Mouse (Mus musculus): ENCODE data around the gene Coq2. TPM values are rescaled to one million over a fixed set of nuclear protein-coding genes. Genes with fewer than 3 reads are reported as not detected.

Coq2 gene
- polyA plus RNA-seq, 1 experiment from 2014 or later = 13.7 TPM

- Histone ChIP-seq H3K79me2 (ENCODE audit: inconsistent target) (no peaks in the 10 kb centered on the region), H3K36me3 (ENCODE audit: inconsistent target) (no peaks in the 10 kb centered on the region), H3K27ac (no peak overlapping the region), H3K4me3 (ENCODE audit: inconsistent target) (no peak overlapping the region)
- 64% methylated on average over 7 of the region's 8 CpGs for WGBS (ENCODE audit: missing documents)
These were observed 52.9 kb downstream of the Coq2 start for GRCm38 (mm10) chr5:100621876-100622508.

- Histone ChIP-seq H3K4me3 (ENCODE audit: inconsistent target) (no peak overlapping the region), H3K27ac (no peak overlapping the region), H3K79me2 (ENCODE audit: inconsistent target) (no peaks in the 10 kb centered on the region), H3K36me3 (ENCODE audit: inconsistent target) (no peaks in the 10 kb centered on the region)
- 94% methylated on average over 9 of the region's 9 CpGs for WGBS (ENCODE audit: missing documents)
These were observed 54.0 kb downstream of the Coq2 start for GRCm38 (mm10) chr5:100620952-100621351.

GRCm38 (mm10) chr5:100619586-100620275 lies 55.2 kb downstream of the Coq2 start:
- WGBS (ENCODE audit: missing documents) = 94% methylated on average over 15 of the region's 15 CpGs
- no peaks in the 10 kb centered on the region for H3K36me3 ChIP-seq (ENCODE audit: inconsistent target)
- no peak overlapping the region for H3K27ac ChIP-seq
- H3K4me3 ChIP-seq (ENCODE audit: inconsistent target) = no peak overlapping the region
- no peaks in the 10 kb centered on the region for H3K79me2 ChIP-seq (ENCODE audit: inconsistent target)

GRCm38 (mm10) chr5:100613896-100614768 lies 60.8 kb downstream of the Coq2 start:
- WGBS (ENCODE audit: missing documents) = 56% methylated on average over 17 of the region's 17 CpGs
- no peaks in the 10 kb centered on the region for H3K36me3 ChIP-seq (ENCODE audit: inconsistent target)

GRCm38 (mm10) chr5:100607868-100608267 lies 67.1 kb downstream of the Coq2 start:
- Histone ChIP-seq H3K36me3 (ENCODE audit: inconsistent target) (no peaks in the 10 kb centered on the region), H3K4me3 (ENCODE audit: inconsistent target) (no peak overlapping the region), H3K27ac (no peak overlapping the region), H3K79me2 (ENCODE audit: inconsistent target) (no peaks in the 10 kb centered on the region)
- WGBS (ENCODE audit: missing documents) = 67% methylated on average over 9 of the region's 9 CpGs

More at GRCm38 (mm10) chr5:100613896-100614768, 60.8 kb downstream of the Coq2 start:
- Histone ChIP-seq H3K4me3 (ENCODE audit: inconsistent target) (no peak overlapping the region), H3K27ac (no peak overlapping the region), H3K79me2 (ENCODE audit: inconsistent target) (no peaks in the 10 kb centered on the region)

- WGBS (ENCODE audit: missing documents) = 89% methylated on average over 4 of the region's 4 CpGs
- Histone ChIP-seq H3K4me3 (ENCODE audit: inconsistent target) (no peak overlapping the region), H3K36me3 (ENCODE audit: inconsistent target) (no peaks in the 10 kb centered on the region), H3K27ac (no peak overlapping the region), H3K79me2 (ENCODE audit: inconsistent target) (no peaks in the 10 kb centered on the region)
These were observed 67.7 kb downstream of the Coq2 start for GRCm38 (mm10) chr5:100607090-100607762.

- Histone ChIP-seq H3K27ac (no peak overlapping the region), H3K36me3 (ENCODE audit: inconsistent target) (no peaks in the 10 kb centered on the region), H3K79me2 (ENCODE audit: inconsistent target) (no peaks in the 10 kb centered on the region), H3K4me3 (ENCODE audit: inconsistent target) (no peak overlapping the region)
- WGBS (ENCODE audit: missing documents) = 95% methylated on average over 9 of the region's 9 CpGs
These were observed 69.1 kb downstream of the Coq2 start for GRCm38 (mm10) chr5:100605828-100606229.

Other genes starting within 250 kb of the Coq2 start
- 8.7 to 13.7 TPM (median 11.2 TPM) in 3 replicates for gene Lin54, start 174.5 kb downstream of the Coq2 start, polyA plus RNA-seq (2018)
- 39.5 to 73.9 TPM (median 51.8 TPM) in 3 replicates for gene Cops4, start 156.8 kb downstream of the Coq2 start, polyA plus RNA-seq (2018)
- 5.2 to 21.7 TPM (median 7.8 TPM) in 3 replicates for gene Plac8, start 102.9 kb downstream of the Coq2 start, polyA plus RNA-seq (2018)
- gene Hpse, start 44.6 kb upstream of the Coq2 start, polyA plus RNA-seq (2018) = 120 to 460 TPM (median 276 TPM) in 3 replicates
- gene Helq, start 123.5 kb upstream of the Coq2 start, polyA plus RNA-seq (2018) = 4.1 to 7.5 TPM (median 4.2 TPM) in 3 replicates
- 85.7 to 113 TPM (median 87.1 TPM) in 3 replicates for gene Mrps18c, start 123.5 kb upstream of the Coq2 start, polyA plus RNA-seq (2018)
- 5.3 to 9.5 TPM (median 5.4 TPM) in 3 replicates for gene Abraxas1, start 145.8 kb upstream of the Coq2 start, polyA plus RNA-seq (2018)
- gene Gpat3, start 170.6 kb upstream of the Coq2 start, polyA plus RNA-seq (2018) = 0.41 to 0.87 TPM (median 0.79 TPM) in 3 replicates